ENCODE assay signal across 8 mouse cellular contexts in genomic region chr17:29459321-29460118, GRCm38 (mm10). TPM values are rescaled to one million over a fixed set of nuclear protein-coding genes. Genes with fewer than 3 reads are reported as not detected.
DNase-seq lines count a peak whose midpoint lies in the region; ATAC-seq and TF ChIP-seq lines count a peak whose summit lies in the region.

No protein-coding gene starts in this region.

- no peaks in the 10 kb centered on the region for H3K36me3 ChIP-seq in embryonic facial prominence, embryonic 10.5 days (replicated peaks)
- H3K36me3 ChIP-seq in heart, embryonic 15.5 days: no peaks in the 10 kb centered on the region
- no peaks in the 10 kb centered on the region for H3K36me3 ChIP-seq in kidney, postnatal 0 days (ENCODE audit: insufficient read depth, low read length)

- peak overlapping the region; percentile 55 for H3K4me2 ChIP-seq in heart, embryonic 15.5 days
- peak overlapping the region; percentile 32 for H3K4me2 ChIP-seq in kidney, postnatal 0 days (ENCODE audit: low read length)

- no peak for TF ChIP-seq CTCF in kidney, postnatal 0 days (IDR thresholded peaks at IDR 0.05; ENCODE audit: low read depth)

- WGBS in embryonic facial prominence, embryonic 10.5 days: 3% methylated on average over 24 of the region's 24 CpGs
- 8% methylated on average over 24 of the region's 24 CpGs for WGBS in heart, embryonic 15.5 days
- 4% methylated on average over 24 of the region's 24 CpGs for WGBS in kidney, postnatal 0 days

- peak overlapping the region; percentile 42 for H3K9ac ChIP-seq in heart, embryonic 15.5 days
- H3K9ac ChIP-seq in kidney, postnatal 0 days (ENCODE audit: low read depth, low read length): 0 out of 2 replicates have a peak overlapping the region, but pooled peaks have one; percentile 40

- H3K4me3 ChIP-seq in embryonic facial prominence, embryonic 10.5 days: peak overlapping the region; percentile 45
- peak overlapping the region; percentile 27 for H3K4me3 ChIP-seq in heart, embryonic 15.5 days
- H3K4me3 ChIP-seq in kidney, postnatal 0 days (replicated peaks; ENCODE audit: low read depth, low read length): no peak overlapping the region

- ATAC-seq in heart, embryonic 15.5 days (replicated peaks; ENCODE audit: insufficient number of reproducible peaks, insufficient read depth, low FRiP score, low read depth): 0 out of 2 replicates have a peak, but pooled peaks have one; percentile 2
- peak; percentile 53 for ATAC-seq in kidney, postnatal 0 days (replicated peaks; ENCODE audit: low FRiP score, low read depth)
- ATAC-seq in erythroblast, adult 5-6 weeks (replicated peaks; ENCODE audit: low FRiP score, poor library complexity, severe bottlenecking): no peak

- H3K27ac ChIP-seq in embryonic facial prominence, embryonic 10.5 days (replicated peaks): peak overlapping the region; percentile 84
- H3K27ac ChIP-seq in heart, embryonic 15.5 days: peak overlapping the region; percentile 92
- peak overlapping the region; percentile 81 for H3K27ac ChIP-seq in kidney, postnatal 0 days

- H3K27me3 ChIP-seq in embryonic facial prominence, embryonic 10.5 days (replicated peaks; ENCODE audit: low read depth, poor library complexity, severe bottlenecking): no peaks in the 10 kb centered on the region
- H3K27me3 ChIP-seq in heart, embryonic 15.5 days: no peaks in the 10 kb centered on the region
- no peaks in the 10 kb centered on the region for H3K27me3 ChIP-seq in kidney, postnatal 0 days (ENCODE audit: insufficient read depth, low read length)

- no peaks in the 10 kb centered on the region for H3K9me3 ChIP-seq in embryonic facial prominence, embryonic 10.5 days
- H3K9me3 ChIP-seq in heart, embryonic 15.5 days (replicated peaks): no peaks in the 10 kb centered on the region
- no peaks in the 10 kb centered on the region for H3K9me3 ChIP-seq in kidney, postnatal 0 days (replicated peaks; ENCODE audit: low read length)

- peaks cover 84% of the 10 kb centered on the region for H3K4me1 ChIP-seq in embryonic facial prominence, embryonic 10.5 days
- H3K4me1 ChIP-seq in heart, embryonic 15.5 days (replicated peaks): peaks cover 67% of the 10 kb centered on the region
- H3K4me1 ChIP-seq in kidney, postnatal 0 days (replicated peaks; ENCODE audit: insufficient read depth, low read length): peaks cover 25% of the 10 kb centered on the region

- peak; percentile 35 for DNase-seq in CD4-positive helper T cell, adult 2 months (ENCODE audit: low read depth, low spot score)
- peak; percentile 62 for DNase-seq in T-cell, adult 2 months (ENCODE audit: low spot score)
- peak; percentile 54 for DNase-seq in embryonic facial prominence, embryonic 10.5 days (ENCODE audit: low spot score)
- DNase-seq in kidney, postnatal 0 days (ENCODE audit: low spot score): peak; percentile 91
- DNase-seq in lung, postnatal 25 days (ENCODE audit: low spot score): peak; percentile 68
- DNase-seq in spleen, adult 18-20 months: no peak

RNA-seq across cellular contexts. Expression of gene Pim1, which starts 31.0 kb away (rescaled TPM):
- 31.6 and 33.2 TPM in 2 replicates for polyA plus RNA-seq in embryonic facial prominence, embryonic 10.5 days (2016; fragmentation: Nextera tagmentation; extraction: Ambion mirVana)
- polyA plus RNA-seq in heart, embryonic 15.5 days (2015; fragmentation: Nextera tagmentation; extraction: Ambion mirVana): 17.9 and 18.2 TPM in 2 replicates
- polyA plus RNA-seq in kidney, postnatal 0 days (2015; fragmentation: Nextera tagmentation; extraction: Ambion mirVana): 21.3 and 21.6 TPM in 2 replicates
- 342 and 357 TPM in 2 replicates for total RNA-seq in erythroblast, adult 5-6 weeks (2015; ENCODE audit: low replicate concordance)
- total RNA-seq in erythroblast, adult 5-6 weeks (2017; ENCODE audit: low replicate concordance): 725 and 933 TPM in 2 replicates

Comparison
In these comparisons a context has a peak if more than half of its experiments do, and no peak if none do; other contexts are left out.
1. DNase-seq: peak in CD4-positive helper T cell, adult 2 months (single experiment), T-cell, adult 2 months (single experiment), embryonic facial prominence, embryonic 10.5 days (single experiment), kidney, postnatal 0 days (single experiment) and lung, postnatal 25 days (single experiment); none in spleen, adult 18-20 months (0 of 2).
2. Peak in every context shown above with its lines, with median percentiles within 50 percentile points of each other: H3K27ac ChIP-seq.